Mouse (Mus musculus): ENCODE results near the gene Abca2. TPM values are rescaled to one million over a fixed set of nuclear protein-coding genes. Genes with fewer than 3 reads are reported as not detected.

The Abca2 gene
- polyA plus RNA-seq, 1 experiment from 2014 or later, result 8.8 TPM

DNA sequence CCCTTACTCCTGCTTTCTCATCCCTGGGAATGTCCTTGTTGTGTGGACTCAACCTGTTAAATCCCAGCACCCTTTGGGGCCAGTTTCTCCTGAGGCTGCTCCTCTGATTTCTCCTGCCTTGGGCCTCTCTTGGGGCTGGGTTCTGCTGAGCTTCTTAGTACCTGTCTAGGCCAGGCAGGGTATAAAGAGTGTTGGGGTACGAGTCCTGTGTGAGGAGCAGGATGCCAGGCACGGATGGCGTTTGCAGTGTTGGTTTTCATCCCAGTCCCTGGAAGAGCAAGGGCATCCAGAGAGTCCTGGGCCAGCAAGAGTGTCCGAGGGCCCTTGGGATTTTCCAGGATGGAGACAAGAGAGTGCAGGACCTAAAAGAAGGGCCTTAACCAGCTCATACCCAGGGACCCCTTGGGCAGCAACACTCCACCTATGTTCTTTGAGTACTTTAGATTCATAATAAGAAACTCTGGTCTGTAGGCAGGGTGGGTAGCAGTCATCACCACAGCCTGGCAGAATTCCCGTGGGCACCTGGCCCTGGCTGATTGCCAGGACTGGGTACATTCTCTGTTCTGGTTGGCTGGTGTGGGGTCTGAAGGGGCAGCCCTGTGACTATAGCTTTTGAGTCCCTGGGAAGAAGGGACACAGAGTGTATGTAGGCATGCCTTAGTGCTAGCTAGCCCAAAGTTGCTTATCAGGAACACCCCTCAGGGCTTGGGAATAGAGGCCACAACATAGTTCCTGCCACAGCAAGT is 1.1 kb downstream of the Abca2 start:
- Histone ChIP-seq H3K4me1 (peaks cover 47% of the 10 kb centered on the region), H3K4me3 (peak overlapping the region; percentile 83), H3K9me3 (no peaks in the 10 kb centered on the region), H3K36me3 (replicated peaks) (peaks cover under 1% of the 10 kb centered on the region; the same call in 1 of the 2 replicates), H3K27ac (peak overlapping the region; percentile 92), H3K27me3 (ENCODE audit: poor library complexity, severe bottlenecking) (peaks cover 45% of the 10 kb centered on the region)
- 79% methylated on average over 5 of the region's 5 CpGs for WGBS
- no peak for DNase-seq (ENCODE audit: extremely low spot score, low spot score)

DNA sequence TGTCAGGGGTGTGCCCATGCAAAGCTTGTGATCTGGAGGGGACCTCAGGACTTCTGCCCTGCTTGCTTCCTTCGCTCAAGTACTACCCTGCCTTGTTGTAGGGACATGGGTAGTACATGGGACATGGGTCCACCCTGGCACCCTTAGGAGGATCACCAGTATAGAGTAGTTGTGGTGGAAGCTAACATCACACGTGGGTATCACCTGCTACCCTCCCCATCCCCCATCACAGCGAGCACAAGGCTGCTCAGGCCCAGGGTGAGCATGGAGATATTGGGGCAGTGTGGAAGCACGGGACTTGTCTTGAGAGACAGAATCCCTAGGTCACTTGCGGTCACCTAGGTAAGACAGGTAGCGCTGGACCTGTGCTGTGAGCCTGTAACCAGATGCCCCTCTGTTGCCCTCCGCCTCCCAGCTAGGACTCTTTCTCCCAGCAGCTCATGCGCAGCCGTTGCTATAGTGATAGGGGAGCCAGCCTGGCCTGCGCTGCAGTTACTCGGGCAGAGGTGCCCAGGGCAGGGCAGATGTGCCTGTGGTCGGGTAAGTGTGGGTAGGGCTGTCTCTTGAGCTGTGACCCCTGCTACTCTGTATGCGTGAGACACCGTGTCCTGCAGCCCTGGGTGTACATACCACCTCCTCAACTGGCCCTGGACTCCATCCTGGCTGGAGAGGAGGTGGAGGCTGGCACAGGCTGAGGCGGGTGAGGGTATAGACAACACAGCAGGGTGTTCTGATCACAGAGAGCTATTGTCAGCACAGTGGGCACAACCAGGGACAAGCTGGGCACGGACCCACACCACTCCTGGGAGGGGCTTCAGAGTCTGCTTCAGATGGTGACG is 2.1 kb downstream of the Abca2 start:
- no peak for DNase-seq (ENCODE audit: extremely low spot score, low spot score)
- H3K4me3 ChIP-seq, result no peak overlapping the region
- no peak overlapping the region for H3K27ac ChIP-seq
- 69% methylated on average over 17 of the region's 17 CpGs for WGBS
- H3K27me3 ChIP-seq (ENCODE audit: poor library complexity, severe bottlenecking), result peaks cover 35% of the 10 kb centered on the region
- H3K4me1 ChIP-seq, result peaks cover 43% of the 10 kb centered on the region
- H3K9me3 ChIP-seq, result no peaks in the 10 kb centered on the region
- H3K36me3 ChIP-seq (replicated peaks), result peaks cover 10% of the 10 kb centered on the region; the same call in 1 of the 2 replicates

DNA sequence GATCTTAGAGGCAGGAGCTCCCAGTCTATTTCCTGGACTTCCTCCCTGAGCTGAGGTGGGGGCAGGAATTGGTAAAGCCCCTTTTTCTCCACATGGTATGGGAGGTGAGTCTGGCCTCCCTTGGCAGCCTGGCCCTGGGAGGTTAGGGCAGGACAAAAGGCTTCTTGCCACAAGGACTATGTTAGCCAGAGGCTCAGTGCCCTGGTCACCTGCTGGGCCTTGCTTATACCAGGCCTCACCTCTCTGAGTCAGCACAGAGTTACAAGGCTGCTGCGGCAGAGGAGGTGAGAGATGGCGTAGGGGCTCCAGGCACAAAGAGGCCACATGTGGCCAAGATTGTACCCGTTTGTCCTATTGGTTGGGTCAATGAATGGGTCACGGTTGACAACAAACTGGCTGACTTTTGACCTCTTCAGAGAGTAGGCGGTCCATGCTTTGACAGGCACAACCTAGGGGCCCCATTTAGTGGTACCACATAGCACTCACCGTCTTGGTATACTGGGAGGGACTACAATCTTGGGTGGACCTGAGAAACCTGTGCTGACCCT is 2.9 kb downstream of the Abca2 start:
- Histone ChIP-seq H3K9me3 (no peaks in the 10 kb centered on the region), H3K4me1 (peaks cover 41% of the 10 kb centered on the region), H3K27ac (no peak overlapping the region), H3K36me3 (replicated peaks) (peaks cover 17% of the 10 kb centered on the region), H3K27me3 (ENCODE audit: poor library complexity, severe bottlenecking) (peaks cover 27% of the 10 kb centered on the region), H3K4me3 (no peak overlapping the region)
- 60% methylated on average over 6 of the region's 6 CpGs for WGBS
- DNase-seq (ENCODE audit: extremely low spot score, low spot score), result no peak

DNA sequence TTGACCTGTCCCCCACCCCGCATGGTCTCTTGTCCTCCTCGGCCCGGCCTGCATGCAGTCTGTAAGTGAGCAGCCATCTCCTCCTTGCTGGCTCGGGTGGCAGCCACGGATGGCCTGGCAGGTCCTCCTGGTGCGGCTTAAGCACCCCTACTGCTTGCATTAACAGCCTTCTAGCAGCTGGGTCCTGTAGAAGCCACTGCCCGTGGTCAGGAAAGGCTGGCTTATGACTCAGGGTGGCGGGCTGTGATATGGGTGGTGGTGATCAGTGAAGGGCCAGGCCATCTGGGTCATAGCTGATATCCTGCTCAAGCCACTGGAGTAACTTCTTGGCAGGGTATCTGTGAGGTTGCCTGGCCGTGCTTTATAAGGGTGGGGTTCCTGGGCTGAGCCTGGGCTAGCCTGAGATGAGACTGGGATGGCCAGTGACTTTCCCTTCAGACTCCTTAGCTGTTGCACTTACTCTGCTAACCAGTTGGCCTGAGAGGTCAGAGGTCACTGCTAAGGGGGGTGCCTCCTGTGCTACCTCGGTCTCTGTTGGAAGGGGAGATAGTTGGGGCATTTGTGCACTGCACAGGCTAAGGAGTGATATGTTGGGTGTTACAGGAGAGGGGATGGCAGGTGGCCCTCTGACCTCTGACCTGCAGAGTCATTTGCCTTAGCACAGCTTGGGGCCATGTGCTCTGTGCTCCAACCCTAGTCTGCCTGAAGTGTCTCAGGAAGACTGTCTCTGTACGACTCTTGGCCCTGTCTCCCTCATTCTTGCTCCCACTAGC is 4.0 kb downstream of the Abca2 start:
- Histone ChIP-seq H3K4me3 (no peak overlapping the region), H3K36me3 (replicated peaks) (peaks cover 28% of the 10 kb centered on the region), H3K4me1 (peaks cover 41% of the 10 kb centered on the region), H3K27ac (no peak overlapping the region), H3K9me3 (no peaks in the 10 kb centered on the region), H3K27me3 (ENCODE audit: poor library complexity, severe bottlenecking) (peaks cover 24% of the 10 kb centered on the region)
- WGBS, result 84% methylated on average over 11 of the region's 11 CpGs
- no peak for DNase-seq (ENCODE audit: extremely low spot score, low spot score)

DNA sequence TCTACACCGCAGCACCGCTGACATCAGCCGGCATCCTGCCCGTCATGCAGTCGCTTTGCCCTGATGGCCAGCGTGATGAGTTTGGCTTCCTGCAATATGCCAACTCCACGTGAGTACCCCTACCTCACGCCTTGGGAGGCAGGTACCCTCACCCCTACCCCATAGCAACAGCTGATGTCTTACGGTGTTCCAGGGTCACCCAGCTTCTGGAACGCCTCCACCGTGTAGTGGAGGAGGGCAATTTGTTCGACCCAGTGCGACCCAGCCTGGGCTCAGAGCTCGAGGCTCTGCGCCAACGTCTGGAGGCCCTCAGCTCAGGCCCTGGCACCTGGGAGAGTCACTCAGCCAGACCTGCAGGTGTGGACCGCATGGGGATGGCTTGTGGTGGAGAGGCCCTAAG is 4.6 kb downstream of the Abca2 start:
- Histone ChIP-seq H3K27ac (no peak overlapping the region), H3K4me3 (no peak overlapping the region), H3K4me1 (peaks cover 38% of the 10 kb centered on the region), H3K36me3 (replicated peaks) (peaks cover 34% of the 10 kb centered on the region), H3K27me3 (ENCODE audit: poor library complexity, severe bottlenecking) (peaks cover 24% of the 10 kb centered on the region), H3K9me3 (no peaks in the 10 kb centered on the region)
- 94% methylated on average over 17 of the region's 17 CpGs for WGBS
- DNase-seq (ENCODE audit: extremely low spot score, low spot score), result no peak

DNA sequence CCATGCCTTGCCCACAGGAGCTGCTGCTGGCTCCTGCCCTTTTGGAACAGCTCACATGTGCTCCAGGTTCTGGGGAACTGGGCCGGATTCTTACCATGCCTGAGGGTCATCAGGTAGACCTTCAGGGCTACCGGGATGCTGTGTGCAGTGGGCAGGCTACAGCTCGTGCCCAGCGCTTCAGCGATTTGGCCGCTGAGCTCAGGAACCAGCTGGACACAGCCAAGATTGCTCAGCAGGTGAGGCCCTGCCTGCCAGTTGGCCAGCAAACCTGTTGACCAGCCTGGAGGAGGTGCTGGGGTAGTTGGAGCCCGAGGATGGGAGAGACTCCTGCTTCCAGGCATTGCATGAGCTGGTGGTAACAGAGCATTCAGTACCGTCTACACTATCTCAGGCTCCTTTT is 5.8 kb downstream of the Abca2 start:
- Histone ChIP-seq H3K27me3 (ENCODE audit: poor library complexity, severe bottlenecking) (peaks cover 19% of the 10 kb centered on the region), H3K27ac (no peak overlapping the region), H3K9me3 (no peaks in the 10 kb centered on the region), H3K4me3 (no peak overlapping the region), H3K4me1 (peaks cover 29% of the 10 kb centered on the region), H3K36me3 (replicated peaks) (peaks cover 46% of the 10 kb centered on the region)
- WGBS, result 90% methylated on average over 8 of the region's 8 CpGs
- DNase-seq (ENCODE audit: extremely low spot score, low spot score), result no peak

DNA sequence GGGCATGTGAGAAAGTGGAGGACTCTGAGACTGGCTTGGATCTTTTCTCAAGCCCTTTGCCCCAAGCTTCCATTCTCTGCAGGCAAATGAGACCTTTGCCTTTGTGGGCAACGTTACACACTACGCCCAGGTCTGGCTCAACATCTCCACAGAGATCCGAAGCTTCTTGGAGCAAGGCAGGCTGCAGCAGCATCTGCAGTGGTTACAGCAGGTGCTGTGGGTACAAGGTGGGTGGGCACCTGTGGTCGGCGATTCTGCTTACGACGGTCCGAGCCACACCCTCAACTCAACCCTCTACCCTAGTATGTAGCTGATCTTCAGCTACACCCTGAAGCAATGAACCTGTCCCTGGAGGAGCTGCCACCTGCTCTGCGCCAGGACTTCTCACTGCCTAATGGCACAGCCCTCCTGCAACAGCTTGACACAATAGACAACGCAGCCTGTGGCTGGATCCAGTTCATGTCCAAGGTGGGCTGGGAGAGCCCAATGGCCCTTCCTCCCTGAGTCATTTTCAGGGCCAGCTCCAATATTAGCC is 7.8 kb downstream of the Abca2 start:
- Histone ChIP-seq H3K4me3 (no peak overlapping the region), H3K9me3 (no peaks in the 10 kb centered on the region), H3K27me3 (ENCODE audit: poor library complexity, severe bottlenecking) (no peaks in the 10 kb centered on the region), H3K27ac (no peak overlapping the region), H3K36me3 (replicated peaks) (peaks cover 63% of the 10 kb centered on the region), H3K4me1 (peaks cover 9% of the 10 kb centered on the region)
- no peak for DNase-seq (ENCODE audit: extremely low spot score, low spot score)
- WGBS, result 93% methylated on average over 10 of the region's 10 CpGs

DNA sequence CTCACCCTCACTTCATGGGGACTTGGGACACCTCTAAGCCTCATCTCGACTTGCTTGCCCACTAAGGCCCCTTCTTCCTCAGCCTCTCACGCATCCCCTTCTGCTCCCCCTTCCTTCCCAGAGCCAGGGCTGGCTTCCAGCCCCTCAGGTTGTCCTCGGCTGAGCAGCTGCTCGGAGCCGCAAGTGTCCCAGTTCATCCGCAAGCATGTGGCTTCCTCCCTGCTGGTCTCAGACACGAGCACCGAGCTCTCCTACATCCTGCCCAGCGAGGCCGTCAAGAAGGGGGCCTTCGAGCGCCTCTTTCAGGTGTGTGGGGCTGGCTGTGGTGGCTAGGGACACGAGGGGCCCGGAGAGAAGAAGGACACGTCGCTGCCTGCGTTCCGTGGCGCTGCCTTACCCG is 12.6 kb downstream of the Abca2 start:
- Histone ChIP-seq H3K4me3 (no peak overlapping the region), H3K36me3 (replicated peaks) (peaks cover 95% of the 10 kb centered on the region), H3K27ac (no peak overlapping the region), H3K9me3 (no peaks in the 10 kb centered on the region), H3K4me1 (no peaks in the 10 kb centered on the region), H3K27me3 (ENCODE audit: poor library complexity, severe bottlenecking) (no peaks in the 10 kb centered on the region)
- WGBS, result 87% methylated on average over 20 of the region's 20 CpGs
- DNase-seq (ENCODE audit: extremely low spot score, low spot score), result no peak

DNA sequence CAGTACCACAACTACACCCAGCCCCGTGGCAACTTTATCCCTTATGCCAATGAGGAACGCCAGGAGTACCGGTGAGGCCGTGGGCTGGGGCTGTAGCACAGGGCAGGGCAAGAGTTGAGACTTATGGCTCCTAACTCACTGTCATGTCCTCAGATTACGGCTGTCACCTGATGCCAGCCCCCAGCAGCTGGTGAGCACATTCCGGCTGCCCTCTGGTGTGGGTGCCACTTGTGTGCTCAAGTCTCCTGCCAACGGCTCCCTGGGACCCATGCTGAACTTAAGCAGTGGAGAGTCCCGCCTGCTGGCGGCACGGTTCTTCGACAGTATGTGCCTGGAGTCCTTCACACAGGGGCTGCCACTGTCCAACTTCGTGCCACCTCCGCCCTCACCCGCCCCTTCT is 14.2 kb downstream of the Abca2 start:
- 91% methylated on average over 14 of the region's 14 CpGs for WGBS
- Histone ChIP-seq H3K4me1 (no peaks in the 10 kb centered on the region), H3K36me3 (replicated peaks) (peaks cover 96% of the 10 kb centered on the region)

DNA sequence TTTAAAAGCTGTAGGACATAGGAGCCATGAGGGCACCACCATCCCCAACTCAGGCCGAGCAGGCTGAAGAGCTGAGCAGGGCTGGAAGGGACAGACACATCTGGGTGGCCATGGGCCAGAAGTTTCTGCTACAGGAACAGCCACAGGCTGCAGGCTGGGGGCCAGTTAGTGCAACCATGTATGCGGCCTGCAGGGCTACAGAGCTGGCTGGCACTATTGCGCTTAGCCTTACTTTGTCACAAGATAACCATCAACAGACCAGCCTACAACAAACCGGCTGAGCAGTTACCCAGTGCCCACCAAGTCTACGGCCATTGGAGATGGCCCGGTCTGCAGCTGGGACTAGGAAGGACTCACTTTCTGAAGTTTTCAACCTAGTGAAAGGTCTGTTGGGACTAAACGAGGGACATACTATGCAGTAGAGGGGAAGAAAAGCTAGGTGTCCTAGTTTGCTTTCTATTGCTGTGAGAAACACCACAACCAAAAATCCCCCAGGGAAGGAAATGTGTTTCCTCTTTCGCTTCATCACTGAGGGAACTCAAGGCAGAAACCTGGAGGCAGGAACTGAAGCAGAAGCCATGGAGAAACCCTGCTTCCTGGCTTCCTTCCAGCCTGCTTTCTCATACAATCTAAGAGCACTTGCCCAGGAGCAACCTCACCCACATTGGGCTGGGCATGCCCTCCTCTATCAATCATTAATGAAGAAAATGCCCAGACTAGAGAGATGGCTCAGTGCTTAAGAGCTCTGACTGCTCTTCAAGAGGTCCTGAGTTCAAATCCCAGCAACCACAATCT is 22.5 kb downstream of the Abca2 start:
- Histone ChIP-seq H3K27me3 (ENCODE audit: poor library complexity, severe bottlenecking) (no peaks in the 10 kb centered on the region), H3K27ac (no peak overlapping the region), H3K36me3 (replicated peaks) (peaks cover 22% of the 10 kb centered on the region), H3K4me1 (no peaks in the 10 kb centered on the region), H3K4me3 (no peak overlapping the region), H3K9me3 (no peaks in the 10 kb centered on the region)
- 84% methylated on average over 8 of the region's 8 CpGs for WGBS
- DNase-seq (ENCODE audit: extremely low spot score, low spot score), result no peak

More for the DNA sequence above, 14.2 kb downstream of the Abca2 start:
- Histone ChIP-seq H3K4me3 (no peak overlapping the region), H3K9me3 (no peaks in the 10 kb centered on the region), H3K27ac (no peak overlapping the region), H3K27me3 (ENCODE audit: poor library complexity, severe bottlenecking) (no peaks in the 10 kb centered on the region)
- no peak for DNase-seq (ENCODE audit: extremely low spot score, low spot score)

DNA sequence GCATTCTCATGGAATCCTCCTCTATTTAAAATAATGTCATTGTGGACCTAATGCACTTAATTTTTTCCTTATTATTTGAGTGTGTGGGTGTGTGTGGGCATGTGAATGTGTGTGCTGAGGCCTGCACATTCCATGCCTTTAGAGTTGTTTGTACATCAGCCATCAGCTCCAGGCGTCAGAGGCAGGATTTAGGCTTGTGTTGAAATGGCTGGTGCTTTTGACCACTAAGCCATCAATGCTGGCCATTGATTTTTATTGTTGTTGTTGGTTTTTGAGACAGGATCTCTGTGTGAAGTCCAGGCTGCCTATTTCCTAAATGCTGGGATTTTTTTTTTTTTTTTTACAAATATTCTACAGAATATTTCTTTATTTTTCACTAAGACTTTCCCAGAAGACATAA is 24.4 kb downstream of the Abca2 start:
- Histone ChIP-seq H3K36me3 (replicated peaks) (peaks cover 3% of the 10 kb centered on the region; the same call in 1 of the 2 replicates), H3K4me1 (no peaks in the 10 kb centered on the region), H3K27me3 (ENCODE audit: poor library complexity, severe bottlenecking) (no peaks in the 10 kb centered on the region), H3K9me3 (no peaks in the 10 kb centered on the region), H3K4me3 (no peak overlapping the region), H3K27ac (no peak overlapping the region)
- no peak for DNase-seq (ENCODE audit: extremely low spot score, low spot score)
- WGBS, result 60% methylated on average over 1 of the region's 1 CpGs
